Mouse (Mus musculus) 3T3-L1 (cell line): ENCODE results near the gene Bfar.
"Not testable (repeated sequence)": the region's sequence is repeated elsewhere in the genome, so short reads cannot be mapped to it uniquely, and the experiment has no call there.

Experiments
- DNase-seq: peaks from one replicate; pipeline ENCODE4 v3.0.0-alpha.2; 2015; ENCODE audit warnings: low read depth, low spot score

Bfar gene

GRCm38 (mm10) chr16:13722937-13723336 is 51.3 kb downstream of the Bfar start:
- no peak for DNase-seq

- no peak for DNase-seq
Measured at GRCm38 (mm10) chr16:13727811-13728335, 56.2 kb downstream of the Bfar start.

- no peak for DNase-seq
Measured at GRCm38 (mm10) chr16:13729428-13729827, 57.8 kb downstream of the Bfar start.

- DNase-seq, result no peak
Measured at GRCm38 (mm10) chr16:13730285-13731255, 58.9 kb downstream of the Bfar start, which contains the start of gene Pla2g10. TSS of gene Pla2g10 (minus strand) at chr16:13730983.

GRCm38 (mm10) chr16:13732786-13733185 is 61.1 kb downstream of the Bfar start:
- no peak for DNase-seq

- DNase-seq, result peak; percentile 86
Measured at GRCm38 (mm10) chr16:13733518-13734137, 62.0 kb downstream of the Bfar start.

- DNase-seq, result no peak
Measured at GRCm38 (mm10) chr16:13735977-13736376, 64.3 kb downstream of the Bfar start.

GRCm38 (mm10) chr16:13739044-13739443 is 67.4 kb downstream of the Bfar start:
- not testable (repeated sequence) for DNase-seq

- DNase-seq, result no peak
Measured at GRCm38 (mm10) chr16:13740844-13741243, 69.2 kb downstream of the Bfar start.

GRCm38 (mm10) chr16:13747708-13748107 is 76.0 kb downstream of the Bfar start:
- DNase-seq, result no peak

- DNase-seq, result no peak
Measured at GRCm38 (mm10) chr16:13748124-13748523, 76.5 kb downstream of the Bfar start.

GRCm38 (mm10) chr16:13748813-13749212 is 77.2 kb downstream of the Bfar start:
- not testable (repeated sequence) for DNase-seq

- DNase-seq, result no peak
Measured at GRCm38 (mm10) chr16:13749306-13749705, 77.6 kb downstream of the Bfar start.

GRCm38 (mm10) chr16:13749981-13750380 is 78.3 kb downstream of the Bfar start:
- no peak for DNase-seq

- DNase-seq, result no peak
Measured at GRCm38 (mm10) chr16:13750626-13751025, 79.0 kb downstream of the Bfar start.
